Mouse (Mus musculus): ENCODE results near the gene Dnmt3l.

Dnmt3l gene

DNA sequence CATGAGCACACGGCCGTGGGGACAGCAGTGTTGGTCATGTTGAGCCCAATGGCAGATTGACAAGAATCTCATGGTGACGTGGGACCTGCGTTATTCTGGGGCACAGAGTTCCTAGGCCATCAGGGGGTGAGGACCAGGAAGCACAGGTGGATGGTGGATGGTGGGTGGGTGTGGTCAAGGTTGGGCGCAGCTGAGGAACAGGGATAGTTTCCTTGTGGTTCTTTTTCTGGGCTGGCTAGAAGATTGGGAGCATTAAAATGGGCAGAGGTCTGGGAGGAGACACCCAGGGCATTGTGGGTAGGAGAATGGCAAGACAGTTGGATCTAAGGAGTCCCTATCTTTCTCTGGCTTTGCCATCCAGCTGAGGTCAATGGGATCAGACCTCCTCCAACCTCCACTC is at the start of gene Dnmt3l:
Gene Dnmt3l, plus strand, starts transcription at position 301 of the 400 bp plus-strand sequence.
- CTCF ChIA-PET, result interaction anchor here in 2 of 4 experiments (0.6 to 1.4 kb wide), 4 partner anchors 9 to 584 kb away, joined by 3 to 4 read pairs (median 4); no protein-coding TSS in a partner anchor

DNA sequence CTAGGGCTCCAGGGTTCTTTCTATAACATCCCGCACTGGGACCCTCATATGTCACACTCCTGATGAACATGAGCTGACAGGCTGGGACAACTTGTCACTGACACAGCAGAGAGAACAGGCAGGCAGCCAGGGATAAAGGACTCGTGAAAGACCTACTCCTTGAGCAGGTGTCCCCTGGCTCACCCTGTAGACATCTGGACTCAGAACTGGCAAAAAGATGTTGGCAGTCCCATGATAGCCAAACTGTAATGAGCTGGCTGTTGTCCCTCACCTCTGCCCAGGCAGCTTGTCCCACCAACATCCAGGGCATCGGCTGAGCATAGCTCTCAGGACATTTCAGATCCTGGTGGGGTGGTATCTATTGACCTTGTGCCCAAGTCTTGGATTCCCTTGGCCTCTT is 46.1 kb upstream of the Dnmt3l start:
- POLR2A ChIA-PET, result interaction anchor here in 3 of 4 experiments (1.1 to 10.1 kb wide), 8 partner anchors 12 to 174 kb away, joined by 3 to 94 read pairs (median 4); partner anchors contain the start of genes Pfkl (in 2 of the 3) and D10Jhu81e (in 1 of the 3)
- CTCF ChIA-PET, result interaction anchor here in 2 of 4 experiments (0.6 to 2.0 kb wide), 3 partner anchors 10 to 202 kb away, joined by 3 to 5 read pairs (median 4); no protein-coding TSS in a partner anchor

More for the DNA sequence above, at the start of gene Dnmt3l:
- POLR2A ChIA-PET, result interaction anchor here in 2 of 4 experiments (0.8 to 1.5 kb wide), 6 partner anchors 10 to 120 kb away, joined by 3 to 5 read pairs (median 4); partner anchors contain the start of gene Icosl (in 2 of the 2)

DNA sequence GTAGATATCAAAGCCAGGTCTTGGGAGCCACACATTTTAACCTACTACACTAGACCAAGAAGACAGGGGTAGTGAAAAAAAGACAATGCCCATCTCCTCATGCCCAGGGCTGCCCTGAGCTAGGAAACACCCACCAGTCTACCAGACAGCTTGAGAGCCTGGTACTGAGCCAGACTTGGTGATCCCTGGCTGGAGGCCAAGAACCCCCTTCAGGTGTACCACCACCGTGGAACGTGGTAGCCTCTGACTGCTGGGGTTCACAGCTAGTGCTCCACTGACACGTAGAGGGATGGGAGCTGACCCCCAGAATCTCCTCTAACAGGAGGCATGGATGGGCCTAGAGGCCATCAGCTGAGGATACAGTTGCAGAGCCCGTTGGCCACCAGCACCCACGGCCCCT is 41.5 kb upstream of the Dnmt3l start:
- ChIA-PET CTCF (interaction anchor here in 1 of 4 experiments (1.2 to 3.9 kb wide), 4 partner anchors 10 to 19 kb away, joined by 3 to 17 read pairs (median 5); partner anchors contain the start of gene Pfkl), POLR2A (interaction anchor here in 3 of 4 experiments (0.6 to 2.7 kb wide), 6 partner anchors 9 to 328 kb away, joined by 3 to 19 read pairs (median 6); partner anchors contain the start of gene Pfkl (in 2 of the 3))

DNA sequence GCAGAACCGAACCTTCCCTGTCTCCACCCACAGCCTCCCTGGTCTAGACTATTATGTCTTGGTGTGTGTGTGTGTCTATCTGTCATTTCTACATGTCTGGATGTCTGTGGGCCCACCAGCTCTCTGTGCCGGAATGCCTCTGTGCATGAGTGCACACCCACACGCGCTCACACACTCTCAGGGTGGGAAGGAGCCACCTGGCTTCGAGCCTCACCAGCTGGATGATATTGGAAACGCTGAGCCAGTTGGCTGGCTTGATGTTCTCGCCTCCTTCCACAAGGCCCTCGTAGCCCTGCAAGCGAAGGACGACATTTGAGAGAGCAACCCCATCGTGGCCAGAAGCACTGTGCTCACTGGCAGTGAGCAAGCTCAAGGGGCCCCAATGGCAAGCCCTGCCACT is 40.0 kb upstream of the Dnmt3l start:
- POLR2A ChIA-PET, result interaction anchor here in 2 of 4 experiments (1.5 to 2.7 kb wide), 4 partner anchors 8 to 16 kb away, joined by 8 to 19 read pairs (median 10); partner anchors contain the start of gene Pfkl (in 2 of the 2)

DNA sequence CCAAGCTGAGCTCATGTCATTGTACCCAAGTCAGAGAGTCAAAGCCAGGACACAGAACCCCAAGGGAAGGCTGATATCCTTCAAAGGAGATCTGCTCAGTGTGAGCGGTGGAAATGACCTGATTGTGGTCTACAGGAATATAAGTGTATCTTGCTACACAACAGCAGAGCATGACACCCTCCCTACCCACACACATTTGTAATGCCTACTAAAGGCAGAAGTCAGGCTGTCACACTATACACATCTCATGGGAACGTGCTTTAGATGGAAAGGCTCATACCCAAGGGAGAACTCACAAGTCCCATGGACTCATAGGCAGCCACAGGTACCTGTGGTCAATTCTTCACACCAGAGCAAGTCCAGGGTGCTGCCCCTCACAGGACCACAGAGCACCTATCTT is 39.4 kb upstream of the Dnmt3l start:
- POLR2A ChIA-PET, result interaction anchor here in 1 of 4 experiments (0.6 to 2.7 kb wide), 4 partner anchors 8 to 17 kb away, joined by 3 to 11 read pairs (median 8); partner anchors contain the start of gene Pfkl
- CTCF ChIA-PET, result interaction anchor here in 2 of 4 experiments (0.6 to 3.9 kb wide), 3 partner anchors 8 to 153 kb away, joined by 3 to 17 read pairs (median 4); partner anchors contain the start of gene Pfkl (in 1 of the 2)

More for the DNA sequence above, 40.0 kb upstream of the Dnmt3l start:
- CTCF ChIA-PET, result interaction anchor here in 2 of 4 experiments (0.6 to 3.9 kb wide), 3 partner anchors 8 to 153 kb away, joined by 3 to 17 read pairs (median 5); partner anchors contain the start of gene Pfkl (in 1 of the 2)

DNA sequence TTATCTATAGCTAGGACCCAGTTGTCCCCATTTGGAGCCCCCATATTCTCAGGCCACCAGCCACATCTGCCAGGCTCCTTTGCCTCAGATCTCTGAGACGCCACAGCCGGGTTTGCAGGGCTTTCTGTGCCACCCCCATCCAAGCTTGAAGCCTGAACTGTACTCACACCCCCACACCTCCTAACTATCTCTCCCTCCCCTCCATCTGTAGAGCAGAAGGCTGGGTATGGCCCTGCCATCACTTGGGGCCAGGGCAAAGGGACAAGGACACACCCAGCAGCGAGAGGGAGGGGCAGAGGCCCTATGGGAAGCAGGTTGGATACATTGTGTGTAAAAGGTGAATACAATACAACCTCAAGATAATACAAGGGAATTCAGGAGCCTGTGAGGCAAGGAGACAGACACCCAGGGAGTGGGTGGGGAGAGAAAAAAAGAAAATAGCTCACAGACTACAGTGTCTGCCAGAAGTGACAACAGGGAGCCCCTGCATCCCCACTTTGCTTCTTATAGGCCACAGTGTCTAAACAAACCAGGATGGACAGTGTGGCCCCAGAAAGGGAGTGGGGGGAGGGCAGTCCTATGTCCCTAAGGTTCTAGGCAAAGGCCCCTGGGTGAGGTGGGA is 37.2 kb upstream of the Dnmt3l start:
- ChIA-PET CTCF (no interaction called here), POLR2A (interaction anchor here in 3 of 4 experiments (0.6 to 8.6 kb wide), 6 partner anchors 10 to 313 kb away, joined by 3 to 94 read pairs (median 4); no protein-coding TSS in a partner anchor)

DNA sequence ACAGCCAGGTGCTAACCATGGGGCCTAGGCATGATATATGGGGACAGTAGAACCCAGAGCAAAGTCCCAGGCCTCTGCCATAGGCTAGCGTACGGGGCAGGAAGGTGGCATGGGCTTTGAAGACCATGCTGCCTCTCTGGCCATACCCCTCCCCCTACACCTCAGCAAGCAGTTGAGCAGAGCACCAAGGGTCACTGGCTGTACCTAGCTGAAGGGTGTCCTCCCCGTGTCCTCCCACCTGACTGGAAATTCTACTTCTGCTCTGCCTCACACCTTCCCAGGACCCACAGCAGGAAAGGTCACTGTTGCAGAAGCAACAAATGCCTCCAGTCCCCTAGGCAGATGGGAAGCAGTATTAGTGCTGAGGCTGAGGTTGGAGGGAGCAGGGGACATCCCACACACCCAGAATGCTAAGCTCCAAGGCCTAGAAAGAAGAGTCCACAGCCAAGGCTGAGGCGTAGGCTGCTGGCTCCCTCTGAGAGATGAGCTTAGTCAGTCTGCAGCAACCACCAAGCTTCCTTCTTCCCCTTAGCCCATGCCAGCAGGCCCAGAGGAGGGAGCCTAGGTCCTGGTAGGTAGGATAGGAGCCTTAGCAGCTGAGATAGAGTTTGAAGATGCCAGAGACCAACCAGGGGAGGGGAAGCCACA is 35.8 kb upstream of the Dnmt3l start:
- ChIA-PET CTCF (interaction anchor here in 1 of 4 experiments (2.0 kb wide), 1 partner anchor 22 kb away, joined by 4 read pairs; no protein-coding TSS in a partner anchor), POLR2A (interaction anchor here in 3 of 4 experiments (0.6 to 8.6 kb wide), 13 partner anchors 9 to 202 kb away, joined by 3 to 94 read pairs (median 3); partner anchors contain the start of genes Icosl (in 1 of the 3) and Pwp2 (in 1 of the 3))

DNA sequence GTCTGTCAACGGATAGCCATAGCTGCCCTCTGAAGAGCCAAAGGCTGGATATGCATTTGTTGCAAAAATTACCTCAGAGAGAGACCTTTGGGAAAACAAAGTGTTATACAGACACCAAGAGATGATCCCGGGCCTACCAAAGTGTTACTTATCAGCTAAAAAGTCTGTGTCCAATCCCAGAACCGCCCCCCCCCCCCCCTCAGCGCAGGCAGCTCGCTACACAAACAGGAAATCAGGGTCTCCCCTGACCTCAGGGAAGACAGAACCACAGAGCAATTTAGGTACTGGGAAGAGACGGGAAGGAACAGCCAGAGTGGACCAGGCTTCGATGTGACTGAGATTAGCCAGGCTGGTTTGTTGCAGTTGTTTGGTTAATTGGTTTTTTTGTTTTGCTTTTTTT is 34.5 kb upstream of the Dnmt3l start:
- ChIA-PET POLR2A (interaction anchor here in 3 of 4 experiments (0.6 to 8.6 kb wide), 13 partner anchors 8 to 414 kb away, joined by 3 to 94 read pairs (median 4); no protein-coding TSS in a partner anchor), CTCF (interaction anchor here in 1 of 4 experiments (2.0 kb wide), 1 partner anchor 23 kb away, joined by 4 read pairs; no protein-coding TSS in a partner anchor)

DNA sequence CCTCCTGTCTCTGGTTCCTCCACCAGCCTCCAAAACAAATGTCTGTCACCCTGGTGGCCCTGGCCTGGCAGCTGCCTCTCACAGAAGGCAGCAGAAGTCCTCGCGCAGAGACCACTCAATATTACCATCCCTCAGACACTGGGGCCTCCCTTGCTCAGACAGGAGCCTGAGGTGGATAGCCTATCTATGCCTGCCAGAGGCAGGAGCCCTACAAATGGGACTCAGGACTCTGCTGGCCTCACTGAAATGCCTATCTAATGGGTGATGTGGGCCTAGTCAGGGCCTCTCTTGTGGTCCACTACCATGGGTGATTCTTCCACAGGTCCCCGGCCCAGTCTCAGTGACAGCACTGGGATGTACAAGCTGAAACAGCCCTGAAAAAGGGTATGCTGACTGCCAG is 33.6 kb upstream of the Dnmt3l start:
- ChIA-PET CTCF (interaction anchor here in 2 of 4 experiments (1.1 to 2.3 kb wide), 4 partner anchors 10 to 162 kb away, joined by 3 to 10 read pairs (median 8); partner anchors contain the start of gene D10Jhu81e (in 1 of the 2)), POLR2A (interaction anchor here in 2 of 4 experiments (1.0 to 8.6 kb wide), 16 partner anchors 10 to 315 kb away, joined by 3 to 94 read pairs (median 12); partner anchors contain the start of genes D10Jhu81e (in 2 of the 2), 1810043G02Rik (in 1 of the 2) and Trappc10 (in 1 of the 2))

DNA sequence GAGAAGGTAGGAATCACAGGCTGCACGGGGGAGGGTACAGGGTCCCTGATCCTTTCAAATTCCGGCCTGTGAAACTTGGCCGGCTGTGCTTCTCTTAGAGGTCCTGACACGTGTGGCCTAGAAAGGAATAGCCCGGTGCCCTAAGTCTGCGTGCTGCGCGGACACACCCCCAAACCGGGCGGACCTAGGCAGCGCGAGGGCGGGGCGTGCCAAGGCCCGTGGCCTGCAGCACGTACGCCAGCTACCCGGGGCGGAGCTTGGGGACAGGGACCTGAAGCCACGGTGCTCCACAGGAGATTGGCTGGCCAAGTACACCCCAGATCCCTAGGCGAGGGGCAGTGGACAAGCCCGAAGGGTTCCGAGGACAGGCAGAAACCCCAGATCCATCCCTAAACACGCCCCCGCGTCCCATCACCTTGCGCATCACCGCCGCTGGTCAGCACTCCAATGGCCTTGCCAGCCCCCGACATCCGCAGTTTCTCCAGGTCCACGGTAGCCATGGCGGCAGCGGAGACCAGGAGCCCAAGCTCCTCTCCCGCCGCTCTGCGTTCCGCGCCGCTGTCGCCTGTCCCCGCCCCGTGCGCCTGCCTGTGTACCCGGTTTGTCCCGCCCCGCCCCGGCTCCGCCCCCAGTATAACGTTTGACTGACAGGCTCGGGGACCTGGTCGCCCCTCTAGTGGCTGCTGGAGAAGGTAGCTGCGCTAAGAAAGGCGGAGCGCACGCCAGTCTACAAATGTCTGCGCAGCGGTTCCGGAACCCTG is 32.4 kb upstream of the Dnmt3l start:
- CTCF ChIA-PET, result interaction anchor here (0.6 to 2.6 kb wide), 41 partner anchors 9 to 492 kb away, joined by 3 to 22 read pairs (median 5); partner anchors contain the start of genes Aire (in 1 of the 4), D10Jhu81e (in 1 of the 4), Lrrc3 (in 1 of the 4) and Pttg1ip (in 1 of the 4)
- POLR2A ChIA-PET, result interaction anchor here (0.5 to 8.6 kb wide), 94 partner anchors 8 to 1695 kb away, joined by 3 to 94 read pairs (median 5); partner anchors contain the start of genes 1810043G02Rik (in 3 of the 4), Icosl (in 3 of the 4), D10Jhu81e (in 2 of the 4) and Lrrc3 (in 2 of the 4)

DNA sequence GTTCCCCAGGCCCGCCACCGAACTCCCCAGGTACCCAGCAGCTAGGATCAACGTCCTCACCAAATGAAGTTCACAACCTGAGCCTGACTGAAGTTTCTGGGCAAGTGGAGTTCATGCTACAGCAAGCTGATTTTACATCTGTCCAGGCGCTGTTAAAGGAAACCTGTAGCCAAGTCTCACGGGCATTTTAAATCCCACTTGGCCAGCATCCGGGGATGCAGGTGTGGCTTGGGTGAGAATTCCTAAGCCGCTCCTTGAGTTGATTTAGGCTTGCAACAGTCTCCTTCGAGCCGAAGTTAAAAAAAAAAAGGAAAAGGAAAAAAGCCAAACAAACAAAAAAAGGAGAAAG is 31.8 kb upstream of the Dnmt3l start, which contains the start of gene Pfkl:
Gene Pfkl, minus strand, starts transcription at position 139 of the 349 bp plus-strand sequence.
- ChIA-PET CTCF (interaction anchor here (0.6 to 2.6 kb wide), 37 partner anchors 9 to 491 kb away, joined by 3 to 22 read pairs (median 5); partner anchors contain the start of genes 1810043G02Rik (in 1 of the 4), Aire (in 1 of the 4), D10Jhu81e (in 1 of the 4) and Lrrc3 (in 1 of the 4)), POLR2A (interaction anchor here (0.5 to 8.6 kb wide), 82 partner anchors 9 to 1604 kb away, joined by 3 to 94 read pairs (median 5); partner anchors contain the start of genes Icosl (in 3 of the 4), 1810043G02Rik (in 2 of the 4), D10Jhu81e (in 2 of the 4) and Lrrc3 (in 2 of the 4))

DNA sequence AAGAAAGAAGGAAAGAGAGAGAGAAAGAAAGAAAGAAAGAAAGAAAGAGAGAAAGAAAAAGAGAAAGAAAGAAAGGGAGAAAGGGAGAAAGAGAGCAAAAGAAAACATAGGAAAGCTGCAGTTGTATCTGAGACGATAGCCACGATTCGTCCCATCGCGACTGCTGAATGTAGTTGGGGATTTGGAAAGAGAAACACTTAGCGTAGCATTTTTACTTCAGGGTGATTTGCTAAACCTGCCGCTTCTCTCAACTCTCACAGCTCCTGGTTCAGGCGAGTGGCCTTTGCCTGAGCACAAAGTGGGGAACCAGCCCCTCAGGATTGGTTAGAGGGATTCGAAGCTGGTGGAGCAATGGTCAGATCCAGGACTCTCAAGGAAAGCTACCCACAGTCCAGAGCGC is 31.4 kb upstream of the Dnmt3l start:
- CTCF ChIA-PET, result interaction anchor here (0.6 to 2.6 kb wide), 37 partner anchors 8 to 491 kb away, joined by 3 to 22 read pairs (median 4); partner anchors contain the start of genes 1810043G02Rik (in 1 of the 4), D10Jhu81e (in 1 of the 4), Pttg1ip (in 1 of the 4) and Trappc10 (in 1 of the 4)
- POLR2A ChIA-PET, result interaction anchor here (0.5 to 8.6 kb wide), 69 partner anchors 8 to 1603 kb away, joined by 3 to 94 read pairs (median 6); partner anchors contain the start of genes Icosl (in 3 of the 4), 1810043G02Rik (in 2 of the 4), D10Jhu81e (in 2 of the 4) and Lrrc3 (in 2 of the 4)

DNA sequence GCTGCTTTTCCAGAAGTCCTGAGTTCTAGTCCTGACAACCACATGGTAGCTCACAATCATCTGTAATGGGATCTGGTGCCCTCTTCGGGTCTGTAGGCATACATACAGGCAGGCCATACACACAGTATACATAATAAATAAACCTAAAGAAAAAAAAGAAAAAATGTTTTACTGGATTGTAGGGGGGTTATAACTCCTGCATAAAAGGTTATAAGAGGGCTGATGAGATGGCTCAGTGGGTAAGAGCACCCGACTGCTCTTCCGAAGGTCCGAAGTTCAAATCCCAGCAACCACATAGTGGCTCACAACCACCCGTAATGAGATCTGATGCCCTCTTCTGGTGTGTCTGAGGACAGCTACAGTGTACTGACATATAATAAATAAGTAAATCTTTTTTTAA is 30.6 kb upstream of the Dnmt3l start:
- ChIA-PET POLR2A (interaction anchor here in 3 of 4 experiments (0.6 to 8.6 kb wide), 15 partner anchors 7 to 174 kb away, joined by 3 to 94 read pairs (median 17); partner anchors contain the start of genes D10Jhu81e (in 1 of the 3), Icosl (in 1 of the 3) and Pwp2 (in 1 of the 3)), CTCF (interaction anchor here in 2 of 4 experiments (0.8 to 2.6 kb wide), 11 partner anchors 8 to 201 kb away, joined by 3 to 17 read pairs (median 4); partner anchors contain the start of genes 1810043G02Rik (in 1 of the 2) and D10Jhu81e (in 1 of the 2))

DNA sequence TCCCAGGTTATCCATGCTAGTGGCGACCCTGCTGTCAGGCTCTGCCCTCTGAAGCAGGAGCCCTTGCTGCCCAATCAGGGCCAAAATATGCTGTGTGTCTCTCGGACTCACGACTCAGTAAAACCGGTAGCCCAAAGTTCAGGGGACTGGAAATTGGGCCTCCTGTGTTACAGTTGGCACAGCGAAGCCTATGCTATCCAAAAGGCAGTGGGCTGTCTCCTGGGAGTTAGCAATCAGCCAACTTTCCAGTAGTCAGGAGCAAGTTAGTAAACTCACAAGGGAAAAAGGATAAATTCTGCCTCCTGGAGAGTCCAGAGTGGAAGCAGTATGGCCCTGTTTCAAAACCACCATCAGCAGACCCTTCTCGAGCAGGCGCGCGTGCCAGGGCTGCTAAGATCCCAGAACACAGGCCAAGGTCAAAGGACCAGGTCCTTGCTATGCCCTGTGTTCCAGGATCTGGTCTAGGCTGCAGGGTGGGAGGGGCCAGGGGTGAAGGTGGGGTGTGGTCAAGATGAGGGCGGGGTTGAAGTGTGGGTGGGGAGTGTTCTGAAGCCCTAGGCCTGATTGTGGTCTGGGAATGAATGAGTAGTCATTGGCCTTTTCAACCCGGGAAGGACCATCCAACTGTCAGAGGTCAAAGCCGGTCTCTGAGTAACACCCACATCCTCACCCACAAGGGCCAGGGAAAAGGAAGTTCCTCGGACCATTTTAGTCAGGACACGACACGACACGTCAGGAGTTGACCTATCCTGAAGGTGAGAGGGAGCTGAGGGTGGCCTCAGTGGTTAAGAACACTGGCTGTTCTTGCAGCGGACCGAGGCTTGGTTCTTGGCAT is 28.9 kb upstream of the Dnmt3l start:
- ChIA-PET POLR2A (interaction anchor here in 2 of 4 experiments (0.7 to 8.6 kb wide), 5 partner anchors 17 to 452 kb away, joined by 3 to 94 read pairs (median 3); partner anchors contain the start of genes Icosl (in 1 of the 2) and Pdxk (in 1 of the 2)), CTCF (interaction anchor here in 1 of 4 experiments (0.6 to 0.9 kb wide), 4 partner anchors 12 to 687 kb away, joined by 3 read pairs; no protein-coding TSS in a partner anchor)

DNA sequence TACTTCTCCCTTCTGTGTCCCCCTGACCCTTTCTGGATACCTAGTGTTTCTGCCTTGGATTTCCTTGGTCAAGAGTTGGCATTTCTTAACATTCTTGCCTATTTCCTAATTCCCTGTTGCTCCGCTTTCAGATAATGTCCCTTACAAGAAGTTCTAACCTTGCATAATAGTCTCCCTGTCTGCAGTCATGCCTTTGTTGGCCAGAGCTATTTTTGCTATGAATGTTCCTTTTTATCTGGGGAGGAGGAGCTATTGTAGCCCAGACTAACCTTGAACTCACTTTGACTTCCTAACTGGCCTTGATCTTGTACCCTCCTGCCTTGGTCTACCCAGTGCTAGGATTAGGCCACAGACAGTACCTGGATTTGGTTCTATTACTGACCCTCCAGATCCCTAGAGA is 26.3 kb upstream of the Dnmt3l start:
- ChIA-PET POLR2A (interaction anchor here in 2 of 4 experiments (0.7 to 2.0 kb wide), 5 partner anchors 9 to 144 kb away, joined by 3 to 8 read pairs (median 5); partner anchors contain the start of gene Icosl (in 1 of the 2)), CTCF (interaction anchor here in 2 of 4 experiments (0.5 kb wide), 2 partner anchors 12 to 472 kb away, joined by 3 to 8 read pairs; no protein-coding TSS in a partner anchor)
